Mouse (Mus musculus) Muller cell, postnatal 12 days (primary cell): ENCODE results near the gene Atf3.
A peak's percentile ranks its signal among the peaks of the same experiment; 100 is the strongest.

Source experiments
- DNase-seq: peaks from one replicate; pipeline ENCODE4 v3.0.0-alpha.2; 2015; ENCODE audit errors: inconsistent ontology term

Gene Atf3

GRCm38 (mm10) chr1:191230355-191230931, 12.6 kb upstream of the Atf3 start:
- DNase-seq, result peak; percentile 75

- no peak for DNase-seq
Measured at GRCm38 (mm10) chr1:191226570-191226969, 8.7 kb upstream of the Atf3 start.

- no peak for DNase-seq
Measured at GRCm38 (mm10) chr1:191225771-191226170, 7.9 kb upstream of the Atf3 start.

- peak; percentile 19 for DNase-seq
Measured at GRCm38 (mm10) chr1:191224981-191225703, 7.3 kb upstream of the Atf3 start.

GRCm38 (mm10) chr1:191224302-191224980, 6.6 kb upstream of the Atf3 start:
- peak; percentile 88 for DNase-seq

GRCm38 (mm10) chr1:191223930-191224301, 6.1 kb upstream of the Atf3 start:
- DNase-seq, result no peak

- DNase-seq, result peak; percentile 82
Measured at GRCm38 (mm10) chr1:191222031-191222430, 4.2 kb upstream of the Atf3 start.

GRCm38 (mm10) chr1:191220588-191220987, 2.7 kb upstream of the Atf3 start:
- no peak for DNase-seq

- no peak for DNase-seq
Measured at GRCm38 (mm10) chr1:191219748-191220147, 1.9 kb upstream of the Atf3 start.

- no peak for DNase-seq
Measured at GRCm38 (mm10) chr1:191218583-191218982, 744 bp upstream of the Atf3 start.

GRCm38 (mm10) chr1:191215776-191216661, 1.8 kb downstream of the Atf3 start:
- peak; percentile 84 for DNase-seq

GRCm38 (mm10) chr1:191211096-191211495, 6.7 kb downstream of the Atf3 start:
- DNase-seq, result no peak

- no peak for DNase-seq
Measured at GRCm38 (mm10) chr1:191205791-191206190, 12.0 kb downstream of the Atf3 start.

- DNase-seq, result no peak
Measured at GRCm38 (mm10) chr1:191204876-191205275, 13.0 kb downstream of the Atf3 start.

GRCm38 (mm10) chr1:191203496-191203895, 14.3 kb downstream of the Atf3 start:
- no peak for DNase-seq

GRCm38 (mm10) chr1:191202208-191202952, 15.5 kb downstream of the Atf3 start:
- DNase-seq, result no peak

- no peak for DNase-seq
Measured at GRCm38 (mm10) chr1:191200816-191201602, 16.8 kb downstream of the Atf3 start.

- no peak for DNase-seq
Measured at GRCm38 (mm10) chr1:191197916-191198315, 19.9 kb downstream of the Atf3 start.

- DNase-seq, result no peak
Measured at GRCm38 (mm10) chr1:191196016-191196415, 21.8 kb downstream of the Atf3 start.

- DNase-seq, result no peak
Measured at GRCm38 (mm10) chr1:191193657-191194424, 24.0 kb downstream of the Atf3 start.
